Mouse (Mus musculus): ENCODE measurements around the gene Ppp1r12b. TPM values are rescaled to one million over a fixed set of nuclear protein-coding genes. Genes with fewer than 3 reads are reported as not detected.

Ppp1r12b gene
- 8.9 and 9.8 TPM in 2 replicates for polyA plus RNA-seq (2011; ENCODE audit: insufficient read depth, insufficient read length, low read depth, missing spikeins)

DNA sequence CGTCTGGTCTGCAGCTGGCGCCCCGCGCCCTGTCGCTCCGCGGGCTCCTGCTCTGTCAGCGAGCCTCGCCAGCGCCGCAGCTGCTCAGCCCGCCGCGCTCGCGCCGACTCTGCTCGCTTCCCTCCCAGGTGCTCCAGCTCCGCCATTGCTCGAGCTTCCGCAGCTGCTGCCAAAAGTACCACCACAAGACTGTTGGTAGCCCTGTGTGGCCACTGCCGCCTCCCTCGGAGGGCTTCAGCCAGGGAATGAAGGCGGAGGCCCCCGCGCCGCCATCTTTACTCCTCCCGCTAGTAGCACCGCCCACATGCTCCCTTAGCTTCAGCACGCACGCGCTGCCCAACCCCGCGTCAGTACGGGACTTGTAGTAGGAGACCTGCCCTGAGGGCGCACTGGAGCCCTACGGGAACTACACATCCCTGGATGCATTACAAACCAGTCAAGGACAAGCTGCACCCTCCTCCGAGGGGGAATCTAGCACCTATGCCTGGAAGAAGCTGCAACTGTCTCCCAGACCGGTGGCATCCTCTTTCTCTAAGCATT, at the start of gene Ppp1r12b:
Gene Ppp1r12b, minus strand, starts transcription at position 306 of the 540 bp plus-strand sequence.
- Histone ChIP-seq H3K9me3 (replicated peaks; ENCODE audit: control insufficient read depth, insufficient read depth, low read length, poor library complexity, severe bottlenecking) (no peaks in the 10 kb centered on the region), H3K27ac (ENCODE audit: insufficient read depth, low read length) (no peak within 1 kb of the TSS), H3K4me1 (ENCODE audit: control insufficient read depth, insufficient read depth, low read length) (no peaks in the 10 kb centered on the region), H3K36me3 (ENCODE audit: control insufficient read depth, insufficient read depth, low read length, poor library complexity, severe bottlenecking) (no peaks in the 10 kb centered on the region), H3K27me3 (ENCODE audit: control insufficient read depth, insufficient read depth, low read length, poor library complexity, severe bottlenecking) (no peaks in the 10 kb centered on the region), H3K9ac (ENCODE audit: low read depth, poor library complexity, severe bottlenecking) (peak within 1 kb of the TSS; percentile 67), H3K4me3 (ENCODE audit: low read depth, low read length) (peak within 1 kb of the TSS; percentile 92)
- TF ChIP-seq EP300 (IDR thresholded peaks at IDR 0.05; ENCODE audit: insufficient read depth, low read depth, low read length) = 0 out of 2 replicates have a peak, but pooled peaks have one; percentile 23
- TF ChIP-seq POLR2A (IDR thresholded peaks at IDR 0.05; ENCODE audit: insufficient read depth, low read length) = peak; percentile 63
- no peak for TF ChIP-seq CTCF (IDR thresholded peaks at IDR 0.05; ENCODE audit: low read depth, low read length)

DNA sequence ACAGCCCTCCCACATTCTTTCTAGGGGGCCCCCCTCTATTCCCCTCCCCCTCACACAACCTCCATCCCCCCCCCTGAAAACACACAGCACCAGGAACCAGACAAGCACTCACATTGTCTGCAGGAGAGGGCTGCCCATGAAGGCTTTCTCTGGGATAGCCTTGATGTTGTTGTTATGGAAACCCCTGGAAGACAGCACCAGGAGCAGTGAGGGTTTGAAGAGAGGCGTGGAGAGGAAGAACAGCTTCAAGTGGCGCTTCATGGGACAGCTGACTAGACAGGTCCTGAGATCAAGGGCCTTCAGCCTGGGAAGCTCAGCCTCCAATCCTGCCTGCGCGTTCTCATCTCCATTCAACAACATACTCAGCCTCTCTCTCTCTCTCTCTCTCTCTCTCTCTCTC, 47.6 kb upstream of the Ppp1r12b start:
- Histone ChIP-seq H3K27ac (ENCODE audit: insufficient read depth, low read length) (no peak overlapping the region), H3K36me3 (ENCODE audit: control insufficient read depth, insufficient read depth, low read length, poor library complexity, severe bottlenecking) (no peaks in the 10 kb centered on the region), H3K4me1 (ENCODE audit: control insufficient read depth, insufficient read depth, low read length) (no peaks in the 10 kb centered on the region), H3K27me3 (ENCODE audit: control insufficient read depth, insufficient read depth, low read length, poor library complexity, severe bottlenecking) (no peaks in the 10 kb centered on the region), H3K9me3 (replicated peaks; ENCODE audit: control insufficient read depth, insufficient read depth, low read length, poor library complexity, severe bottlenecking) (no peaks in the 10 kb centered on the region), H3K4me3 (ENCODE audit: low read depth, low read length) (no peak overlapping the region), H3K9ac (ENCODE audit: low read depth, poor library complexity, severe bottlenecking) (no peak overlapping the region)
- no peak for TF ChIP-seq CTCF (IDR thresholded peaks at IDR 0.05; ENCODE audit: low read depth, low read length)
- no peak for TF ChIP-seq POLR2A (IDR thresholded peaks at IDR 0.05; ENCODE audit: insufficient read depth, low read length)
- no peak for TF ChIP-seq EP300 (IDR thresholded peaks at IDR 0.05; ENCODE audit: insufficient read depth, low read depth, low read length)

DNA sequence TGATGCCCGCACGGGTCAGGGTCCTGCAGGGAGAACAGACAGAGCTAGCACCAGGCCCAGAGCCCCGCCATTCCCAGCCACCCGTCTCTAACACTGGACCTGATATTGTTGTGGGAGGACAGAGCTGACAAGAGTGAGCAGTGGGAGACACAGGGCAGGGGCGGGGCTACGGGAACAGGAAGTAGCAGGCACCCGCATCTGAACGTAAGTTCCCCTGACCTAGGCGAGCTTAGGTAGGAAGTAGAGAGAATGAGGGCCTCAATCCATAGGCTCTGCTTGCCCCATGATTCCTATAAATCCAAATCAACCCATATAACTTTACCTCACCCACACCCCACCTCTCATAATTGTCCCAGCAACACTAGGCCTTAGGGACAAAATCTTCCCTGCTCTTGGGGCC, 44.8 kb upstream of the Ppp1r12b start:
- Histone ChIP-seq H3K9me3 (replicated peaks; ENCODE audit: control insufficient read depth, insufficient read depth, low read length, poor library complexity, severe bottlenecking) (no peaks in the 10 kb centered on the region), H3K4me1 (ENCODE audit: control insufficient read depth, insufficient read depth, low read length) (no peaks in the 10 kb centered on the region), H3K27ac (ENCODE audit: insufficient read depth, low read length) (no peak overlapping the region), H3K27me3 (ENCODE audit: control insufficient read depth, insufficient read depth, low read length, poor library complexity, severe bottlenecking) (no peaks in the 10 kb centered on the region), H3K4me3 (ENCODE audit: low read depth, low read length) (no peak overlapping the region), H3K9ac (ENCODE audit: low read depth, poor library complexity, severe bottlenecking) (no peak overlapping the region), H3K36me3 (ENCODE audit: control insufficient read depth, insufficient read depth, low read length, poor library complexity, severe bottlenecking) (no peaks in the 10 kb centered on the region)
- TF ChIP-seq CTCF (IDR thresholded peaks at IDR 0.05; ENCODE audit: low read depth, low read length) = no peak

DNA sequence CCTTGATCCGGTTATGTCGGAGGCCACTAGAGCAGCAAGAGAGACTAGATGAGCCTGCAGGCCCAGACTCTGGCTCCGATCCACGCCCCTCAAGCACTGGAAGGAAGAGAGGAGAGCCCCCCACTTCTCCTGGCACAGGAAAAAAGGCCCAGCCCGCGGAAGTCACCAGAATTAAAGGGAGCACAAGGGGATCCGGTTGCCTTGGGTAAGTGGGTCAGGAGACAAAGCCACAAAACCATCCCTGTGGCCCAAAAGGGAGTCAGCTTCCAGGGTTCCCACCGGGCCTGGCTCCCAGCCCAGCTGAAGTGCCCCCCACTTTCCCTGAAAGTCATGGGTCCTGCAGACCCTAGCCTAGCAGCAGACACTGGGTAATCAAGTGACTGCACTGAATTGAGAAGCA, 42.5 kb upstream of the Ppp1r12b start:
- H3K9me3 ChIP-seq (replicated peaks; ENCODE audit: control insufficient read depth, insufficient read depth, low read length, poor library complexity, severe bottlenecking) = no peaks in the 10 kb centered on the region
- no peak for TF ChIP-seq CTCF (IDR thresholded peaks at IDR 0.05; ENCODE audit: low read depth, low read length)
- no peak for TF ChIP-seq EP300 (IDR thresholded peaks at IDR 0.05; ENCODE audit: insufficient read depth, low read depth, low read length)
- no peak for TF ChIP-seq POLR2A (IDR thresholded peaks at IDR 0.05; ENCODE audit: insufficient read depth, low read length)
- no peaks in the 10 kb centered on the region for H3K36me3 ChIP-seq (ENCODE audit: control insufficient read depth, insufficient read depth, low read length, poor library complexity, severe bottlenecking)
- H3K9ac ChIP-seq (ENCODE audit: low read depth, poor library complexity, severe bottlenecking) = no peak overlapping the region
- no peaks in the 10 kb centered on the region for H3K4me1 ChIP-seq (ENCODE audit: control insufficient read depth, insufficient read depth, low read length)
- no peak overlapping the region for H3K4me3 ChIP-seq (ENCODE audit: low read depth, low read length)
- no peaks in the 10 kb centered on the region for H3K27me3 ChIP-seq (ENCODE audit: control insufficient read depth, insufficient read depth, low read length, poor library complexity, severe bottlenecking)
- no peak overlapping the region for H3K27ac ChIP-seq (ENCODE audit: insufficient read depth, low read length)

DNA sequence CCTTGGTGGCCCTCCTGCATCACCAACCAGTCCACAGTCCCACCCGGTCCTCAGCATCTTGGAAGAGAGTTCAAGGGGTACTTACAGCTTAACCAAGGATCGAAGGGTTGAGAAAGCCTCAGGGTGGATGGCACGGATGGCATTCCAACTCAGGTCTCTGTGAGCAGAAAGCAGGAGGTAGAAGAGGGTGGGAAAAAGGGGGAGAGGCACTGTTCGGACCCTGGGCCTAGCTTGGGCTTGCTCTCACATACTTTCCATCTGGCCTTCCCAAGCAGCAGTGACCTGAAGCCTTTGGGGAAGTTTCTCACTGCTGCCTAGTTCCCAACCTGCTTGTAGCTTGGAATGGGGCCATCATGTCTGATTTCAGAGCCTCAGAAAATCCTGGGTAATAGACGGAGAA, 41.8 kb upstream of the Ppp1r12b start:
- no peak overlapping the region for H3K9ac ChIP-seq (ENCODE audit: low read depth, poor library complexity, severe bottlenecking)
- H3K4me1 ChIP-seq (ENCODE audit: control insufficient read depth, insufficient read depth, low read length) = no peaks in the 10 kb centered on the region
- H3K27ac ChIP-seq (ENCODE audit: insufficient read depth, low read length) = no peak overlapping the region
- H3K9me3 ChIP-seq (replicated peaks; ENCODE audit: control insufficient read depth, insufficient read depth, low read length, poor library complexity, severe bottlenecking) = no peaks in the 10 kb centered on the region
- no peaks in the 10 kb centered on the region for H3K36me3 ChIP-seq (ENCODE audit: control insufficient read depth, insufficient read depth, low read length, poor library complexity, severe bottlenecking)
- H3K4me3 ChIP-seq (ENCODE audit: low read depth, low read length) = no peak overlapping the region
- TF ChIP-seq POLR2A (IDR thresholded peaks at IDR 0.05; ENCODE audit: insufficient read depth, low read length) = no peak
- TF ChIP-seq CTCF (IDR thresholded peaks at IDR 0.05; ENCODE audit: low read depth, low read length) = no peak
- no peak for TF ChIP-seq EP300 (IDR thresholded peaks at IDR 0.05; ENCODE audit: insufficient read depth, low read depth, low read length)
- H3K27me3 ChIP-seq (ENCODE audit: control insufficient read depth, insufficient read depth, low read length, poor library complexity, severe bottlenecking) = no peaks in the 10 kb centered on the region

DNA sequence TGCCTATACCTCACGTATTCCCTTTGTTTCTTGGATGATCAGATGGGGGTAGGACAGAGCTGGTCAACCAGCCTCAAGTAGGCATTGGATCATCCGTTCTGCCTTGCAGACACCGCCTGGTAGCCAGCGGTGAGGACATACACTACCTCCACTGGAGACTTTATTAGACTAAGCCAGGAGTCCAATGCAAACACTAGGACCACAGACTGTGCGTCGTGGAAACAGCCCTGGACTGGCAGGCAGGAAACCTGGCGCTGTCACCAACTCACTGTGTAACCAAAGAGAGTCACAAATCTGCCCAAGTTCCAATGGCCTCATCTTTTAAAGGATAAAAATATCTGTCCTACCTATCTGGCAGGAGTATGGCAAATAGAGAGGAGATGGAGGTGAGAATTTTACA, 40.7 kb upstream of the Ppp1r12b start:
- Histone ChIP-seq H3K36me3 (ENCODE audit: control insufficient read depth, insufficient read depth, low read length, poor library complexity, severe bottlenecking) (no peaks in the 10 kb centered on the region), H3K4me1 (ENCODE audit: control insufficient read depth, insufficient read depth, low read length) (no peaks in the 10 kb centered on the region), H3K4me3 (ENCODE audit: low read depth, low read length) (no peak overlapping the region), H3K27me3 (ENCODE audit: control insufficient read depth, insufficient read depth, low read length, poor library complexity, severe bottlenecking) (no peaks in the 10 kb centered on the region), H3K9ac (ENCODE audit: low read depth, poor library complexity, severe bottlenecking) (no peak overlapping the region), H3K9me3 (replicated peaks; ENCODE audit: control insufficient read depth, insufficient read depth, low read length, poor library complexity, severe bottlenecking) (no peaks in the 10 kb centered on the region), H3K27ac (ENCODE audit: insufficient read depth, low read length) (no peak overlapping the region)
- TF ChIP-seq EP300 (IDR thresholded peaks at IDR 0.05; ENCODE audit: insufficient read depth, low read depth, low read length) (no peak), CTCF (IDR thresholded peaks at IDR 0.05; ENCODE audit: low read depth, low read length) (no peak), POLR2A (IDR thresholded peaks at IDR 0.05; ENCODE audit: insufficient read depth, low read length) (no peak)

Measured in ES-Bruce4 (cell line).